Mouse (Mus musculus) CD4-positive, CD25-positive, alpha-beta regulatory T cell, adult 9 weeks (primary cell): ENCODE measurements around the gene Bnc1. TPM values are rescaled to one million over a fixed set of nuclear protein-coding genes. Genes with fewer than 3 reads are reported as not detected.

ENCODE experiments used
- polyA plus RNA-seq: library from polyadenylated mRNA; unstranded; fragments of 100-300 nt; shearing (Covaris generic); gene quantifications from one replicate; pipeline ENCODE4 v1.2.1, GENCODE M21; 2017

Bnc1 gene
- not detected for polyA plus RNA-seq

GRCm38 (mm10) chr7:81992131-81993061 lies at the start of gene Bnc1:
Bnc1 (minus strand) TSS chr7:81992292.

DNA sequence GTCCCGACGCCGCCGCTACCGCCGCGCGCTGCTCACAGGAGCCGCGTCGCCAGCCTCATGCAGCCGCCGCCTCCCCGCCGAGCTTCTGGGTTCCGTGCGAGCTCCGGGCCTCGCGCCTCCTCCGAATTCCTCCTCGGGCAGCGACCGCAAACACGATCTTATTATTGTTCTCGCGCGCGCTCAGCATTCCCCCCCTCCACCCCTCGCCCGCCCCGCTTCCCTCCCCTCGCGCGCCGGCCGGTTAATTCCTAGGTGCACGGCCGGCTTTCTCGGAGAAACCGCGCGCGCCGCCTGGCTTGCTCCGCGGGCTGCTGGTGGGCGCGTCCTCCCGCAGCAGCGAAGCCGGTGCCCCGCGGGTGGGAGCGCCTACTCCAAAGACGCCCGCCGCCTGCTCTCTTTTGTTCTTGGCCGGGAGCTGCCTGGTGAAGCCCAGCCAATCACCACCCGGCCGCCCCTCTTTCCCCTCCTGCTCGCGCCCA lies 57.8 kb downstream of the Bnc1 start, which contains the start of gene Hdgfl3:
TSS of gene Hdgfl3 (minus strand) at position 207 of the 479 bp plus-strand sequence.

Other genes starting within 250 kb of the Bnc1 start
- 150 TPM for gene Ramac, start 229.4 kb downstream of the Bnc1 start, polyA plus RNA-seq
- gene 3110040N11Rik, start 202.8 kb downstream of the Bnc1 start, polyA plus RNA-seq: 79.0 TPM
- 9.7 TPM for gene Btbd1, start 162.9 kb downstream of the Bnc1 start, polyA plus RNA-seq
- not detected for gene Gm10160, start 136.5 kb downstream of the Bnc1 start, polyA plus RNA-seq
- 7.4 TPM for gene Tm6sf1, start 133.3 kb downstream of the Bnc1 start, polyA plus RNA-seq
- gene Hdgfl3, start 57.8 kb downstream of the Bnc1 start, polyA plus RNA-seq: 4.6 TPM
- 3.6 TPM for gene Sh3gl3, start 181.5 kb upstream of the Bnc1 start, polyA plus RNA-seq